Mouse (Mus musculus) gastrocnemius, postnatal 36 days (tissue): Measurements from ENCODE around the gene Aloxe3. TPM values are rescaled to one million over a fixed set of nuclear protein-coding genes. Genes with fewer than 3 reads are reported as not detected.
A peak's percentile ranks its signal among the peaks of the same experiment; 100 is the strongest.

ENCODE experiments used
- DNase-seq, 2 experiments: peaks; one replicate each; pipeline ENCODE4 v3.0.0; 2022
- intact Hi-C: fragments of 180-260 bp; cut with DNase I; formaldehyde crosslinking; loops from one replicate; pipeline ENCODE4 v1.15.1; 2025
- total RNA-seq, 2 experiments: library from RNA; stranded (reverse); gene quantifications; 2 replicates each; pipeline ENCODE4 v1.2.3; 2021

Aloxe3 gene
- total RNA-seq, 2 experiments from 2014 or later, result not detected

GRCm38 (mm10) chr11:69121741-69122335, 3.9 kb upstream of the Aloxe3 start:
- intact Hi-C loops, result loop anchor here (1.0 to 10.0 kb wide), 3 partner anchors 56 to 561 kb away; partner anchors contain the start of genes Rpl26 and Senp3
- DNase-seq, result no peak

GRCm38 (mm10) chr11:69122336-69122951, 3.3 kb upstream of the Aloxe3 start, which contains the start of gene 9130213A22Rik:
Gene 9130213A22Rik (minus strand): TSS chr11:69122589.
- peak; percentile 82 to 86 for DNase-seq
- intact Hi-C loops, result loop anchor here (1.0 to 10.0 kb wide), 3 partner anchors 56 to 560 kb away; partner anchors contain the start of genes Rpl26 and Senp3

- DNase-seq, result peak; percentile 81 to 88
- intact Hi-C loops, result loop anchor here (1.0 to 10.0 kb wide), 3 partner anchors 60 to 560 kb away; partner anchors contain the start of genes Rpl26 and Senp3
Observed at GRCm38 (mm10) chr11:69123056-69123692, 2.5 kb upstream of the Aloxe3 start.

- DNase-seq, result peak; percentile 87 to 89
- intact Hi-C loops, result loop anchor here (1.0 to 10.0 kb wide), 4 partner anchors 61 to 559 kb away; partner anchors contain the start of genes Rpl26 and Senp3
Observed at GRCm38 (mm10) chr11:69123693-69124497, 1.8 kb upstream of the Aloxe3 start.

- intact Hi-C loops, result loop anchor here (1.0 to 10.0 kb wide), 2 partner anchors 83 to 220 kb away; partner anchors contain the start of gene Rpl26
- DNase-seq, result no peak
Observed at GRCm38 (mm10) chr11:69124498-69124847, 1.2 kb upstream of the Aloxe3 start.

GRCm38 (mm10) chr11:69125041-69125851, 450 bp upstream of the Aloxe3 start:
- peak; percentile 65 to 74 for DNase-seq
- intact Hi-C loops, result loop anchor here (5.0 to 10.0 kb wide), 2 partner anchors 122 to 220 kb away; partner anchors contain the start of gene Rpl26

- intact Hi-C loops, result loop anchor here (2.0 to 10.0 kb wide), 3 partner anchors 23 to 221 kb away; partner anchors contain the start of gene Rpl26
- DNase-seq, result no peak
Observed at GRCm38 (mm10) chr11:69125919-69126705, 416 bp downstream of the Aloxe3 start.

GRCm38 (mm10) chr11:69126706-69127095, 1.0 kb downstream of the Aloxe3 start:
- no peak for DNase-seq
- intact Hi-C loops, result loop anchor here (2.0 to 10.0 kb wide), 3 partner anchors 22 to 222 kb away; partner anchors contain the start of gene Rpl26

- intact Hi-C loops, result loop anchor here (5.0 to 10.0 kb wide), 2 partner anchors 119 to 224 kb away; partner anchors contain the start of gene Rpl26
Observed at GRCm38 (mm10) chr11:69128426-69129122, 2.9 kb downstream of the Aloxe3 start.

GRCm38 (mm10) chr11:69133566-69133922, 7.8 kb downstream of the Aloxe3 start:
- no peak for DNase-seq
- intact Hi-C loops, result no loop called here

More at GRCm38 (mm10) chr11:69128426-69129122, 2.9 kb downstream of the Aloxe3 start:
- DNase-seq, result no peak

- peak in 1 of 2 experiments; percentile 34 for DNase-seq
- intact Hi-C loops, result no loop called here
Observed at GRCm38 (mm10) chr11:69133923-69134621, 8.4 kb downstream of the Aloxe3 start.

GRCm38 (mm10) chr11:69134622-69134968, 8.9 kb downstream of the Aloxe3 start:
- DNase-seq, result no peak
- intact Hi-C loops, result no loop called here

- intact Hi-C loops, result no loop called here
- DNase-seq, result no peak
Observed at GRCm38 (mm10) chr11:69135361-69135760, 9.7 kb downstream of the Aloxe3 start.

GRCm38 (mm10) chr11:69147546-69147945, 21.9 kb downstream of the Aloxe3 start:
- intact Hi-C loops, result no loop called here
- DNase-seq, result no peak

GRCm38 (mm10) chr11:69148451-69148960, 22.8 kb downstream of the Aloxe3 start:
- intact Hi-C loops, result loop anchor here (2.0 kb wide), 1 partner anchor 22 kb away; no protein-coding TSS in a partner anchor
- no peak for DNase-seq

GRCm38 (mm10) chr11:69149728-69150127, 24.0 kb downstream of the Aloxe3 start:
- intact Hi-C loops, result loop anchor here (1.0 to 2.0 kb wide), 2 partner anchors 23 to 82 kb away; no protein-coding TSS in a partner anchor
- DNase-seq, result no peak

GRCm38 (mm10) chr11:69150444-69150843, 24.7 kb downstream of the Aloxe3 start:
- peak; percentile 32 to 44 for DNase-seq
- intact Hi-C loops, result loop anchor here (1.0 kb wide), 1 partner anchor 83 kb away; no protein-coding TSS in a partner anchor
